Mouse (Mus musculus): ENCODE measurements at regions not wholly inside any gene's neighbourhood (a gene's known extent, or its start where the extent isn't known, plus 50 kb on each side); places are given as distances from the start of the nearest gene placed in this dataset.

GRCm38 (mm10) chr10:38147421-38147820 is 674.2 kb downstream of the Rfpl4b start:
- TF ChIP-seq CTCF (IDR thresholded peaks at IDR 0.05; ENCODE audit: low read depth) (no peak), EP300 (IDR thresholded peaks at IDR 0.05; ENCODE audit: low read depth) (no peak)
